Mouse (Mus musculus): ENCODE measurements around the gene Npdc1. TPM values are rescaled to one million over a fixed set of nuclear protein-coding genes. Genes with fewer than 3 reads are reported as not detected.
A peak's percentile ranks its signal among the peaks of the same experiment; 100 is the strongest.

The Npdc1 gene
- polyA plus RNA-seq, 1 experiment from 2014 or later: 4.5 TPM

- Histone ChIP-seq H3K27me3 (no peaks in the 10 kb centered on the region), H3K27ac (replicated peaks) (no peak overlapping the region), H3K4me1 (replicated peaks) (no peaks in the 10 kb centered on the region; the same call in 1 of the 2 replicates), H3K9ac (no peak overlapping the region), H3K4me2 (no peak overlapping the region), H3K36me3 (replicated peaks) (no peaks in the 10 kb centered on the region), H3K9me3 (replicated peaks) (no peaks in the 10 kb centered on the region), H3K4me3 (replicated peaks) (no peak overlapping the region)
- no peak for ATAC-seq (ENCODE audit: insufficient read depth)
- 27% methylated on average over 3 of the region's 3 CpGs for WGBS (ENCODE audit: insufficient replicate concordance)
These were observed 18.3 kb downstream of the Npdc1 start for GRCm38 (mm10) chr2:25417426-25417825.

GRCm38 (mm10) chr2:25421896-25422295 lies 22.7 kb downstream of the Npdc1 start:
- Histone ChIP-seq H3K4me1 (replicated peaks) (no peaks in the 10 kb centered on the region; the same call in 1 of the 2 replicates), H3K27ac (replicated peaks) (no peak overlapping the region), H3K36me3 (replicated peaks) (no peaks in the 10 kb centered on the region), H3K9me3 (replicated peaks) (no peaks in the 10 kb centered on the region), H3K4me2 (no peak overlapping the region), H3K27me3 (peaks cover 18% of the 10 kb centered on the region; the same call in 1 of the 2 replicates), H3K9ac (no peak overlapping the region), H3K4me3 (replicated peaks) (no peak overlapping the region)
- ATAC-seq (ENCODE audit: insufficient read depth): no peak
- 19% methylated on average over 3 of the region's 3 CpGs for WGBS (ENCODE audit: insufficient replicate concordance)

DNA sequence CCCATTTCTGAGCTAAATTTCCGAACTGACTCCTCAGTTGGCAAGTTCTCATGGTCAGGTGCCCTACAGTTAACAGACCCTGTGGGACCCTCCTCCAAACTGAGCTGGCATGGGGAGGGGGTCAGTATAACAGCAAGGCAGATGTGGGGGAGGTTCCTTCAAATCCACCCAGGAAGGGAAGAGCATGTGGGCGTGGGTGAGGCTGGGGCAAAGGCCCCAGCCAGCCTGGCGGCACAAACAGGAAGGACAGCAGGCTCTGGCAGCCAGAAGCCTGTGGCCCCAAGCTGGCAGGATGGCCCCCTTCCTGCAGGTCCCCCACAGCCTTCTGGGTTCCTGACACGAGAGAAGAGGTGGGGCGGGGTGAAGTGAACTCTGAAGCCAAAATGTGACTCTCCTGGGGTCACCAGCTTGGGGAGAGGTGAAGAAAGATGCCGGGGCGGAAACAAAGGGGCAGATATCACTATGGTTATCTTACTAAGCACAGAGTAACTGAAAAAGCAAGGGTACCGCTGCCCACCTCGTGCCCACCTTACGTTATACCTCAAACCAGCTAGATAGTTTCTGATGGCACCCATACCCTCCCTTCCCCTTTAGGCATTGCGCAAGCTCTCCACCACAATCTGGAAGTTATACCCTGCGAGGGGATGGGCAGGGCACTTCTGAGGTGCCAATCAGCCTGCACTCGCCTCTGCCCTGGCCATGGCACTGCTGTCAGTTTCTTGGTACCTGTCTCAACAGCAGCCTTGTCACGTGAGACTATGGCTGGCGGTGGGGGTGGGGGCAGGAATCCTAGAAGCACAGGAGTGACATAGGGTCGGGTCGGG lies 23.6 kb downstream of the Npdc1 start, which contains the start of gene Fut7:
Fut7 (plus strand) TSS at position 681 of the 824 bp plus-strand sequence.
- H3K9me3 ChIP-seq (replicated peaks): no peaks in the 10 kb centered on the region
- no peak within 1 kb of the TSS for H3K4me3 ChIP-seq (replicated peaks)
- peak within 1 kb of the TSS; percentile 53 for H3K27ac ChIP-seq (replicated peaks)
- ATAC-seq (ENCODE audit: insufficient read depth): peak; percentile 38; the same call in 1 of the 2 replicates
- H3K27me3 ChIP-seq: peaks cover 18% of the 10 kb centered on the region; the same call in 1 of the 2 replicates
- H3K9ac ChIP-seq: no peak within 1 kb of the TSS
- peaks cover under 1% of the 10 kb centered on the region; the same call in 1 of the 2 replicates for H3K4me1 ChIP-seq (replicated peaks)
- 17% methylated on average over 17 of the region's 17 CpGs for WGBS (ENCODE audit: insufficient replicate concordance)
- H3K4me2 ChIP-seq: peak within 1 kb of the TSS; percentile 25
- no peaks in the 10 kb centered on the region for H3K36me3 ChIP-seq (replicated peaks)

- WGBS (ENCODE audit: insufficient replicate concordance): 24% methylated on average over 1 of the region's 1 CpGs
- Histone ChIP-seq H3K4me1 (replicated peaks) (peaks cover 8% of the 10 kb centered on the region), H3K27me3 (peaks cover 21% of the 10 kb centered on the region), H3K9me3 (replicated peaks) (no peaks in the 10 kb centered on the region), H3K9ac (no peak overlapping the region), H3K4me2 (peak overlapping the region; percentile 15), H3K36me3 (replicated peaks) (no peaks in the 10 kb centered on the region), H3K27ac (replicated peaks) (0 out of 2 replicates have a peak overlapping the region, but pooled peaks have one; percentile 38), H3K4me3 (replicated peaks) (no peak overlapping the region)
- no peak for ATAC-seq (ENCODE audit: insufficient read depth)
These were observed 24.5 kb downstream of the Npdc1 start for GRCm38 (mm10) chr2:25423626-25424025.

DNA sequence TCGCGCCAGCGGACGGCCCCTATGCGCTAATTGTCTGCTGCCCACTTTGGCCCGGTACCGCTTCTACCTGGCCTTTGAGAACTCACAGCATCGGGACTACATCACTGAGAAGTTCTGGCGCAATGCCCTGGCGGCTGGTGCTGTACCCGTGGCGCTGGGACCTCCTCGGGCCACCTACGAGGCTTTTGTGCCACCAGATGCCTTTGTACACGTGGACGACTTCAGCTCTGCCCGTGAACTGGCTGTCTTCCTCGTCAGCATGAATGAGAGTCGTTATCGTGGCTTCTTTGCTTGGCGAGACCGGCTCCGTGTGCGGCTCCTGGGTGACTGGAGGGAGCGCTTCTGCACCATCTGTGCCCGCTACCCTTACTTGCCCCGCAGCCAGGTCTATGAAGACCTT lies 26.3 kb downstream of the Npdc1 start:
- no peak overlapping the region for H3K9ac ChIP-seq
- no peak overlapping the region for H3K4me3 ChIP-seq (replicated peaks)
- no peak overlapping the region for H3K27ac ChIP-seq (replicated peaks)
- H3K36me3 ChIP-seq (replicated peaks): no peaks in the 10 kb centered on the region
- H3K4me1 ChIP-seq (replicated peaks): peaks cover 21% of the 10 kb centered on the region
- H3K4me2 ChIP-seq: no peak overlapping the region
- H3K27me3 ChIP-seq: peaks cover 39% of the 10 kb centered on the region
- ATAC-seq (ENCODE audit: insufficient read depth): no peak
- 62% methylated on average over 27 of the region's 27 CpGs for WGBS (ENCODE audit: insufficient replicate concordance)
- H3K9me3 ChIP-seq (replicated peaks): no peaks in the 10 kb centered on the region

DNA sequence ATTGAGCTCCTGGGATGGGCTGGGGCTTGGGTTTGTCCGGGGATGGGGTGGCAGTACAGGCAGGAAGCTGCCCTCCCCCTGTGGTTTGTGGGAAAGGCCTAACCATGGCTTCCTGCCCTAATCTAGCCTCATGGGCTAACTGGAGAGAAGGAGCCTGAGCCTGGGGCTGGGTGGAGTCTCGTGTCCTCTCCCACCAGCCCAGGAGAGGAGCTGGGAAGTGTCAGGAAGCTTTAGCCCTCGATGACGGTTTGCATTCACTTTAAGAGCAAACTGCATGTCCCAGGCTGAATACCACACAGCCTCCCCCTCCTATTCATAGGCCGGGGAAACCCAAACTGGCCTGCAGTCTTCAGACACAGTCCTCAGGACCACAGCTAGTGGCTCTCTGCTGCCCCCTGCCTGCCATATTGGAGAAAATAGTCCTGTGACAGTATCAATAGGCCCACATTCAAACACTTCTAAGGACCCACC lies 27.6 kb downstream of the Npdc1 start:
- H3K27me3 ChIP-seq: peaks cover 47% of the 10 kb centered on the region
- H3K9ac ChIP-seq: no peak overlapping the region
- no peak for ATAC-seq (ENCODE audit: insufficient read depth)
- peaks cover 21% of the 10 kb centered on the region for H3K4me1 ChIP-seq (replicated peaks)
- no peak overlapping the region for H3K27ac ChIP-seq (replicated peaks)
- WGBS (ENCODE audit: insufficient replicate concordance): 4% methylated on average over 5 of the region's 5 CpGs
- H3K4me2 ChIP-seq: no peak overlapping the region
- H3K9me3 ChIP-seq (replicated peaks): no peaks in the 10 kb centered on the region
- H3K36me3 ChIP-seq (replicated peaks): no peaks in the 10 kb centered on the region
- no peak overlapping the region for H3K4me3 ChIP-seq (replicated peaks)

DNA sequence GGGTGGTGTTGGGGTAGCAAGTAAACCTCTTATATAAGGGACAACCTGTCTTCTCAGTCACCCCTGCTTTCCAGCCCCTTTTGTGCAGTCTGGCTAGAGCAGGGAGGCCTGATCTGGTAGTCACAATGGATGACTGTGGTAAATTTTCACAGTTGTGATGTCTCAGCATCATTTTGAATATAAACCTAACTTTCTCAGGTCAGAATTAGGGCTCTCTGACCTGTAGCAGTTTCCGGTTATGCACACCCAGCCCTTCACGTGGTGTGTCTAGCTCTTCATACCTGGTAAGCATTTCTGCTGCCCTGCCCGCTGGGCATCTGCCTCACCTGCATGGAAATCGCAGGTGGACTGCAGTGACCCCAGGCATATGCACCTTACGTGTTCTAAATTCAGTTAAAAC lies 28.1 kb downstream of the Npdc1 start:
- Histone ChIP-seq H3K4me2 (no peak overlapping the region), H3K9ac (no peak overlapping the region), H3K36me3 (replicated peaks) (no peaks in the 10 kb centered on the region), H3K4me1 (replicated peaks) (peaks cover 26% of the 10 kb centered on the region), H3K27ac (replicated peaks) (no peak overlapping the region), H3K27me3 (peaks cover 47% of the 10 kb centered on the region), H3K9me3 (replicated peaks) (no peaks in the 10 kb centered on the region), H3K4me3 (replicated peaks) (no peak overlapping the region)
- 71% methylated on average over 5 of the region's 5 CpGs for WGBS (ENCODE audit: insufficient replicate concordance)
- ATAC-seq (ENCODE audit: insufficient read depth): no peak

- peak; percentile 80 for ATAC-seq (ENCODE audit: insufficient read depth)
- Histone ChIP-seq H3K36me3 (replicated peaks) (no peaks in the 10 kb centered on the region), H3K4me1 (replicated peaks) (peaks cover 28% of the 10 kb centered on the region), H3K27me3 (peaks cover 44% of the 10 kb centered on the region), H3K9me3 (replicated peaks) (no peaks in the 10 kb centered on the region), H3K4me3 (replicated peaks) (peak within 1 kb of the TSS; percentile 65), H3K4me2 (peak within 1 kb of the TSS; percentile 95), H3K9ac (peak within 1 kb of the TSS; percentile 58), H3K27ac (replicated peaks) (no peak within 1 kb of the TSS)
- WGBS (ENCODE audit: insufficient replicate concordance): under 1% methylated on average over 89 of the region's 89 CpGs
These were observed 29.5 kb downstream of the Npdc1 start, which contains the start of gene Abca2 for GRCm38 (mm10) chr2:25428442-25429236. Gene Abca2 (plus strand): TSS chr2:25428703.

DNA sequence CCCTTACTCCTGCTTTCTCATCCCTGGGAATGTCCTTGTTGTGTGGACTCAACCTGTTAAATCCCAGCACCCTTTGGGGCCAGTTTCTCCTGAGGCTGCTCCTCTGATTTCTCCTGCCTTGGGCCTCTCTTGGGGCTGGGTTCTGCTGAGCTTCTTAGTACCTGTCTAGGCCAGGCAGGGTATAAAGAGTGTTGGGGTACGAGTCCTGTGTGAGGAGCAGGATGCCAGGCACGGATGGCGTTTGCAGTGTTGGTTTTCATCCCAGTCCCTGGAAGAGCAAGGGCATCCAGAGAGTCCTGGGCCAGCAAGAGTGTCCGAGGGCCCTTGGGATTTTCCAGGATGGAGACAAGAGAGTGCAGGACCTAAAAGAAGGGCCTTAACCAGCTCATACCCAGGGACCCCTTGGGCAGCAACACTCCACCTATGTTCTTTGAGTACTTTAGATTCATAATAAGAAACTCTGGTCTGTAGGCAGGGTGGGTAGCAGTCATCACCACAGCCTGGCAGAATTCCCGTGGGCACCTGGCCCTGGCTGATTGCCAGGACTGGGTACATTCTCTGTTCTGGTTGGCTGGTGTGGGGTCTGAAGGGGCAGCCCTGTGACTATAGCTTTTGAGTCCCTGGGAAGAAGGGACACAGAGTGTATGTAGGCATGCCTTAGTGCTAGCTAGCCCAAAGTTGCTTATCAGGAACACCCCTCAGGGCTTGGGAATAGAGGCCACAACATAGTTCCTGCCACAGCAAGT lies 30.5 kb downstream of the Npdc1 start:
- no peak overlapping the region for H3K27ac ChIP-seq (replicated peaks)
- WGBS (ENCODE audit: insufficient replicate concordance): 58% methylated on average over 5 of the region's 5 CpGs
- H3K27me3 ChIP-seq: peaks cover 42% of the 10 kb centered on the region
- no peak overlapping the region for H3K9ac ChIP-seq
- ATAC-seq (ENCODE audit: insufficient read depth): no peak
- peak overlapping the region; percentile 95; the same call in 1 of the 2 replicates for H3K4me2 ChIP-seq
- H3K36me3 ChIP-seq (replicated peaks): no peaks in the 10 kb centered on the region
- H3K4me1 ChIP-seq (replicated peaks): peaks cover 28% of the 10 kb centered on the region
- H3K4me3 ChIP-seq (replicated peaks): peak overlapping the region; percentile 65; the same call in 1 of the 2 replicates
- no peaks in the 10 kb centered on the region for H3K9me3 ChIP-seq (replicated peaks)

GRCm38 (mm10) chr2:25430395-25431233 lies 31.5 kb downstream of the Npdc1 start:
- Histone ChIP-seq H3K36me3 (replicated peaks) (no peaks in the 10 kb centered on the region), H3K27ac (replicated peaks) (no peak overlapping the region), H3K27me3 (peaks cover 32% of the 10 kb centered on the region), H3K4me1 (replicated peaks) (peaks cover 28% of the 10 kb centered on the region), H3K4me3 (replicated peaks) (no peak overlapping the region), H3K9me3 (replicated peaks) (no peaks in the 10 kb centered on the region), H3K4me2 (no peak overlapping the region), H3K9ac (no peak overlapping the region)
- ATAC-seq (ENCODE audit: insufficient read depth): no peak
- WGBS (ENCODE audit: insufficient replicate concordance): 75% methylated on average over 17 of the region's 17 CpGs

All from liver, embryonic 15.5 days (tissue).